Mouse (Mus musculus) kidney, adult 2 months (tissue): ENCODE data around the gene Wfdc18. TPM values are rescaled to one million over a fixed set of nuclear protein-coding genes. Genes with fewer than 3 reads are reported as not detected.

Experiments used
- DNase-seq: peaks from one replicate; pipeline ENCODE4 v3.0.0; 2021
- H3K27ac ChIP-seq: fragments of 200-500 bp; 2 replicates; pipeline ENCODE4 v1.5.1; 2012; ENCODE audit warnings: low read depth, low read length, control low read depth, inconsistent platforms; ENCODE audit not compliant: insufficient read depth
- H3K27me3 ChIP-seq: fragments of 200-500 bp; replicated peaks from 2 replicates; pipeline ENCODE4 v1.6.1; 2012; ENCODE audit warnings: mild to moderate bottlenecking, moderate library complexity, low read length, inconsistent platforms; ENCODE audit not compliant: control insufficient read depth, insufficient read depth
- H3K36me3 ChIP-seq: fragments of 200-500 bp; 2 replicates; pipeline ENCODE4 v1.6.1; 2012; ENCODE audit warnings: mild to moderate bottlenecking, moderate library complexity, low read length, inconsistent platforms; ENCODE audit not compliant: control insufficient read depth, insufficient read depth
- H3K4me1 ChIP-seq: fragments of 200-500 bp; 2 replicates; pipeline ENCODE4 v1.6.1; 2011; ENCODE audit warnings: low read length; ENCODE audit not compliant: control insufficient read depth, insufficient read depth
- H3K4me3 ChIP-seq: fragments of 200-500 bp; 2 replicates; pipeline ENCODE4 v1.5.1; 2011; ENCODE audit warnings: mild to moderate bottlenecking, low read depth, low read length, control low read depth; ENCODE audit not compliant: insufficient read depth
- CTCF ChIP-seq: fragments of 200-500 bp; conservative IDR thresholded peaks from 2 replicates; pipeline ENCODE4 v1.5.1; 2011; ENCODE audit warnings: low read depth, mild to moderate bottlenecking, control low read depth, low read length, moderate library complexity, mixed read lengths; ENCODE audit not compliant: insufficient read depth, insufficient read length
- POLR2A ChIP-seq: fragments of 200-500 bp; IDR thresholded peaks from one replicate; pipeline ENCODE4 v1.6.1; 2011; ENCODE audit warnings: low read depth, low read length, control low read depth
- WGBS: fragments of 180-500 bp; shearing (Covaris S2); methylation state at CpG from one replicate; pipeline ENCODE4 v1.1.7; 2018; 5-methylcytosine and 5-hydroxymethylcytosine counted together
- polyA plus RNA-seq: library from polyadenylated mRNA; depleted of rRNA; stranded (reverse); fragments of >200 nt; gene quantifications from 2 replicates; pipeline ENCODE4 v1.2.3, GENCODE M21; 2012

Gene Wfdc18
- polyA plus RNA-seq, 1 experiment: not detected

DNA sequence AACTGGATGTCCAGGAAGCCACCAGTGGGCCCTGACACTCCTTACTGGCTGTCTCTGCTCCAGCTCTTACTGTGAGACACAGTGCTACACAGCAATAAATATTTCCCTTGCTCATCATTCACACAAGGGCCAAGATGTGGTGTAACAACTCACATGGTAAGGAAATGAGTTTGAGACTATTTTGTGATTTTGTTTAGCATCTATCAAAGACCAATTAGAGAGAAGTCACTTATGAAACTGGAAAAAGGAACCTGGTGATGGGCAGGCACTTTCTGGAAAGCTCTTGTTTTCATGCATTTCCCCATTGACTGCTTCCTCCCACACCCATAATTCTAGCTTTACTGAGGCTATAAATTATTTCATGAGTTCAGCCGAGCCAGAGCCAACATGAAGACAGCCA is 5.1 kb upstream of the Wfdc18 start, which contains the start of gene Wfdc17:
Wfdc17 (plus strand) TSS at position 287 of the 400 bp plus-strand sequence.
- Histone ChIP-seq H3K36me3 (no peaks in the 10 kb centered on the region), H3K27me3 (no peaks in the 10 kb centered on the region; the same call in 1 of the 2 replicates), H3K27ac (no peak within 1 kb of the TSS), H3K4me1 (no peaks in the 10 kb centered on the region), H3K4me3 (no peak within 1 kb of the TSS)
- TF ChIP-seq CTCF: no peak
- 5% methylated on average over 1 of the region's 1 CpGs for WGBS
- no peak for DNase-seq

DNA sequence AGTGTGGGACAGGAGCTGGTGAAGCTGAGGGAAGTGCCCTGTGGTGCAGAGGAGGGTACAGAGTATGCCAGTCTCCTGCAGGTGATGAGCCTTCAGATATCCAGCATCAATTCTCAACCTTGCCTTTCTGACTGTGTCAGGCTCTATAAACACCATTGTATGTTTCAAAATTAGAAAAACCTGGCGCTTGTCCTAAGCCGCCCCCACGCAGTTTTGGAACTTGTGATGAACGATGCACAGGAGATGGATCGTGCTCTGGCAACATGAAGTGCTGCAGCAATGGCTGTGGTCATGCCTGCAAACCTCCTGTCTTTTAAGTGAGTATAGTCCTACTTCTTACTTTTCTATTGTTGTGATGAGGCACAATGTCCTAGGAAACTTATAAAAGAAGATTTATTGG is 868 bp downstream of the Wfdc18 start:
- Histone ChIP-seq H3K36me3 (no peaks in the 10 kb centered on the region), H3K27me3 (no peaks in the 10 kb centered on the region; the same call in 1 of the 2 replicates), H3K4me1 (no peaks in the 10 kb centered on the region), H3K27ac (no peak overlapping the region), H3K4me3 (no peak overlapping the region)
- no peak for DNase-seq
- TF ChIP-seq CTCF: no peak
- no peak for TF ChIP-seq POLR2A
- WGBS: 72% methylated on average over 5 of the region's 5 CpGs

DNA sequence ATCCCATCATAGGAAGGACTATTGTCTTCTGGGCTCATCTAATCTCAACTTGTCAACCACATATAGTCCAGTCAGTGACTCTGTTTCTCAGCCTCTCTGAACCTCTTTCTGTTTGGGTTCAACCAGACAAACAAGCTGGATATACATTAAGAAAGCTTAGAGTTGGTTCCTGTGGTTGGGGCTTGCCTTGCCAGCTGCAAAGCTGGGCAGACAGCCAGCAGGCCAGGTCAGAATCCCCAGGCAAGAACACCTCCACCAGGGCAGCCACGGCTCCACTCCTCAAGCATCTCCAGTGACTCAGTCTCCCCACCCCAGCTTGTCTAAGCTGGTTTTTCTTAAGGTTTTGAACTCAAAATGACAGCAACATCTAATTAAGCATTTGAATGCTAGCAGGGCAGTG is 3.9 kb downstream of the Wfdc18 start:
- no peak overlapping the region for H3K4me3 ChIP-seq
- no peak overlapping the region for H3K27ac ChIP-seq
- no peaks in the 10 kb centered on the region for H3K4me1 ChIP-seq
- H3K27me3 ChIP-seq: no peaks in the 10 kb centered on the region; the same call in 1 of the 2 replicates
- TF ChIP-seq POLR2A (no peak), CTCF (no peak)
- WGBS: 53% methylated on average over 1 of the region's 1 CpGs
- no peak for DNase-seq
- no peaks in the 10 kb centered on the region for H3K36me3 ChIP-seq

DNA sequence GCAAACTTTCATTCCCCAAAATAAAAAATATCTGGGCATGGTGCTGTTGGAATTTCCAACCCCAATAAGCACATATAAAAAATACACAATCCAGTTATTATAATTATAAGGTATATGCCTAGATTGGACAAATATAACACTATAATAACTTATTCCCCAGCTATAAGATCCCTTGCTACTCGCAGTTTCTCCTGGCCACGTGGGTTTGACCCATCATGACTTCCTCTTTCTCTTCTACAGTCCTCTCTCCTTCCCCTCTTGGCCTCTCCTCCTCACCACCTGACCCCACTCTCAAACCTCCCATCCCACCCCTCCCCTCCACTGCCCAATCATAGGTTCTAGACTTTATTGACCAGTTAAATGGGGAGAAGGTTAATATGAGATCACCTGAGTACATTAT is 5.1 kb downstream of the Wfdc18 start:
- H3K36me3 ChIP-seq: no peaks in the 10 kb centered on the region
- no peak overlapping the region for H3K27ac ChIP-seq
- WGBS: 68% methylated on average over 2 of the region's 2 CpGs
- no peak for DNase-seq
- TF ChIP-seq CTCF: no peak
- no peak for TF ChIP-seq POLR2A
- H3K4me1 ChIP-seq: no peaks in the 10 kb centered on the region
- no peak overlapping the region for H3K4me3 ChIP-seq
- no peaks in the 10 kb centered on the region for H3K27me3 ChIP-seq

DNA sequence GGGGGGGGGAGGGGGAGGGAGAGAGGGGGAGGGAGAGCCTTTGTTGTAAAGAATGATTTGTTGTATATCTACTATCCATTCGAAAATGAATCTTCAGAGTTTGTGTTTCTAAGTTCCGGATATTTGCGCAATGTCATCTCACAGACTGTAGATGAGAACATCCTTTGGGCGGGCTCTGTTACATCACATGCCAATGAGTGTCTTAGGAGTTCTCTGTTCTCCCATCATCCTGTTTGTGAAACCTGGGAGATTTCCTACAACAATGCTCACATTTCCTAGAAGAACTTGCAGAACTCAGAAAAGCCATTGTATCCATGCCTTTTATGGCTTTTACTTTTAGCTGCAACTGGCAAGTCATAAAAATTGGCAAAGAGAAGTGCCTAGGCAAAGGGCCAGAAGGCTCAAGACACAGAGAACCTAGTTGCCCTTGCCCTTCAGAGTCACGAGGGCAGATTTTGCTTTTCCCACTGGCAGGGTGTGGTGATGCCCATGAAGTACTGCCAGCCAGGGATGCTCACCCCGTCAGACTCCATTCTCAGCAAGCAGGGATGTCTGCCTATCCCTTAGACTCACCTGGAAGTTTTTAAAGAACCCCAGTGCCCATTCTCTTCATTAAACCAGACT is 8.3 kb downstream of the Wfdc18 start:
- no peak for TF ChIP-seq POLR2A
- Histone ChIP-seq H3K27me3 (no peaks in the 10 kb centered on the region), H3K27ac (no peak overlapping the region), H3K36me3 (no peaks in the 10 kb centered on the region), H3K4me1 (no peaks in the 10 kb centered on the region), H3K4me3 (no peak overlapping the region)
- peak; percentile 43 for DNase-seq
- WGBS: 78% methylated on average over 6 of the region's 6 CpGs

DNA sequence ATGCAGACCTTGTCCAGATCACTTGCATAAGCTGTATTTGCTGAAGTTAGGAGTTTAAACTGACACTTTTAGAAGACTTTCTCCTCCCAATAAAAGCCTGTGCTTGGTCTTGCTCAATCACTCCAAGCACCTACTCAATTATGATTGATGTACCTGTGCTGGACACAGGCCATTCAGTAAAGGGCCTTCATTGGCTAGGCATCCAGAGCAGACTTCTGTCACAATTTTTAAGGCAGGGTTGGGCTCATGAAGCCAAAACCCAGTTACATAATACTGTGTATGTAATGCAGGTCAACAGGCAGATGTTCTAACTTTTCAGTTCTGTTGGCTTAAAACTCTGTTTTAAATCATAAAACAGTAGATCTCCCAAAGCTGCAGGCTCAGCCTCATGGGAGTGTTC is 12.0 kb downstream of the Wfdc18 start:
- Histone ChIP-seq H3K27ac (no peak overlapping the region), H3K4me3 (no peak overlapping the region), H3K36me3 (no peaks in the 10 kb centered on the region), H3K27me3 (0 out of 2 replicates have a peak, but pooled peaks cover 1% of the 10 kb centered on the region), H3K4me1 (no peaks in the 10 kb centered on the region)
- no peak for DNase-seq
- no peak for TF ChIP-seq CTCF
- no peak for TF ChIP-seq POLR2A

DNA sequence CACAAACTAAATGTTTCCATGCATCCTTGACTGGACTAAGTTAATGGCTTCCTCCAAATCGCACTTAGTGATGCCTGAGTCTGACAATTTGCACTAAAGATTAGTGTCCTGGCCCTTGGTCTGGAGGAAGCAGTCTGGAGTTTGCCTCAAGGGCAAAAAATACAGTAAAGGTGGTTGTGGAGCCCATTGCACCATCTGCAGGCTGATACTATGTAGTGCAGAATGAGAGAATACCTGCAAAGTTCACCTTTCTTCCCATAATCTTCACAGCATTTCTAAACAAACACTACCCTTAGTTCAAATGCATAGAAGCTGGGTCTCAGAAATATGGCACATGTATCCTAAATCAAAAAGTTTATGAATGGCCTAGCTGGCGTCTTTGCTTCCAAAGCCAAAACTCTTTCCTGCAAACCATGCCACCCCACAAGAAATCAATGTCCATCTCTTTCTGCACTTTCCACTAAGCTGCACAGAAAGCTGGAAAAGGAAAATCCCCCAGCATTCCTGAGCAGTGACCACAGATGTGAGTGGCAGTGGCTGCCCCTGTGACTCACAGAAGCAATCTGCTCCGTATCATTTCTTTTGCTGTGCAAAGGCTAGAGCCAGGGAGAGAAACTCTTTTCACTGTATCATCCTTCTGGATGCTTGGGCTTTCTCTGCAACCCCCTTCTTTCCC is 20.1 kb downstream of the Wfdc18 start:
- Histone ChIP-seq H3K36me3 (no peaks in the 10 kb centered on the region), H3K27ac (no peak overlapping the region), H3K27me3 (no peaks in the 10 kb centered on the region), H3K4me3 (no peak overlapping the region), H3K4me1 (no peaks in the 10 kb centered on the region)
- TF ChIP-seq POLR2A (no peak), CTCF (peak; percentile 49)
- WGBS: 58% methylated on average over 3 of the region's 3 CpGs
- DNase-seq: peak; percentile 14

DNA sequence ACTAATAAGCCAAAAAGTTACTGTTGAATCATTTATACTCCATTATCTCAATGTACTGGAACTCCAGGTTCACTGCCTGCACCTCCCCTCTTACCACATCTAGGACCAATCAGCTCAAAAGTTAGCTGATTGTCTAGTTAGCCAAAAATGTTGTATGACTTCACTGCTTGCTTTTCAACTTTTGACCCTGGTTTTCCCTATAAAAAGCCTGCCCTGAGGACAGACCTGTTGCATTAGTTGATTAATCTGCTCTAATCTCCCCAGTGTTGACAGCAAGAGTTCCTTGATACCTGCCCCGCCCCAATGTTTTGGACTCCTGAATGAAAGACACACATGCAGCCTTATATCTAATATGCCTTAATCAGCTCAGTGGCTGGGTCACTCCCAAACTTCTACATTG is 22.3 kb downstream of the Wfdc18 start:
- TF ChIP-seq POLR2A: no peak
- TF ChIP-seq CTCF: no peak
- WGBS: 100% methylated on average over 1 of the region's 1 CpGs
- no peak overlapping the region for H3K27ac ChIP-seq
- DNase-seq: no peak
- H3K4me3 ChIP-seq: no peak overlapping the region
- no peaks in the 10 kb centered on the region for H3K27me3 ChIP-seq
- no peaks in the 10 kb centered on the region for H3K4me1 ChIP-seq
- H3K36me3 ChIP-seq: no peaks in the 10 kb centered on the region
